Mouse (Mus musculus) kidney, adult 2 months (tissue): ENCODE results near the gene Apobec1.

Source experiments
- CTCF ChIP-seq: fragments of 200-500 bp; conservative IDR thresholded peaks from 2 replicates; pipeline ENCODE4 v1.5.1; 2011; ENCODE audit warnings: low read depth, mild to moderate bottlenecking, control low read depth, low read length, moderate library complexity, mixed read lengths; ENCODE audit not compliant: insufficient read depth, insufficient read length
- POLR2A ChIP-seq: fragments of 200-500 bp; IDR thresholded peaks from one replicate; pipeline ENCODE4 v1.6.1; 2011; ENCODE audit warnings: low read depth, low read length, control low read depth

DNA sequence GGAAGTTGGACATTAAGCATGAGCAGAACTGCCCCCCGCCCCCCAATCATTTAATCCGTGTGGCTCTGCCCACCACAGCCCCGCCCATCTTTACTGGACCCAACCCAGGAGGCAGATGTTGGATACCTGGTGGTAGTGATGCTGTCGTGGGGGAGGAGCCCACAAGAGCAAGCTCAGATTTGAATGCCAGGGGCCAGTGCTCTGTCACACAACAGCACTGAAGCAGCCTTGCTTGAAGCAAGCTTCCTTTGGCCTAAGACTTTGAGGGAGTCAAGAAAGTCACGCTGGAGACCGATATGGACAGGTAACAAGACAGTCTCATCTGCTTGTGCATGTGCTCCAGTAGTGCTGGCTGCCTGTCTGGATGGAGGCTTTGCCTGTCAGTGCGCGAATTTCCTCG lies 48.6 kb downstream of the Apobec1 start, which contains the start of gene Aicda:
- no peak for TF ChIP-seq CTCF
- no peak for TF ChIP-seq POLR2A
